Mouse (Mus musculus) spleen, adult 12 weeks (tissue): ENCODE results near the gene Snx9.

Experiments used
- DNase-seq: peaks from one replicate; pipeline ENCODE4 v3.0.0; 2022; ENCODE audit warnings: low spot score

The Snx9 gene

GRCm38 (mm10) chr17:5841128-5841942, at the start of gene Snx9:
TSS of gene Snx9 (plus strand) at chr17:5841329.
- DNase-seq, result peak; percentile 41

- DNase-seq, result no peak
Measured at GRCm38 (mm10) chr17:5792164-5792791, 48.9 kb upstream of the Snx9 start.

GRCm38 (mm10) chr17:5793593-5793992, 47.5 kb upstream of the Snx9 start:
- DNase-seq, result no peak

GRCm38 (mm10) chr17:5794276-5794675, 46.9 kb upstream of the Snx9 start:
- no peak for DNase-seq

- DNase-seq, result no peak
Measured at GRCm38 (mm10) chr17:5795369-5795768, 45.8 kb upstream of the Snx9 start.

GRCm38 (mm10) chr17:5795878-5796277, 45.3 kb upstream of the Snx9 start:
- peak; percentile 41 for DNase-seq

GRCm38 (mm10) chr17:5797124-5797760, 43.9 kb upstream of the Snx9 start:
- no peak for DNase-seq

- DNase-seq, result peak; percentile 52
Measured at GRCm38 (mm10) chr17:5798221-5798801, 42.8 kb upstream of the Snx9 start.

GRCm38 (mm10) chr17:5798900-5799299, 42.2 kb upstream of the Snx9 start:
- no peak for DNase-seq

- DNase-seq, result no peak
Measured at GRCm38 (mm10) chr17:5799396-5800021, 41.6 kb upstream of the Snx9 start.

GRCm38 (mm10) chr17:5800254-5800653, 40.9 kb upstream of the Snx9 start:
- DNase-seq, result no peak

GRCm38 (mm10) chr17:5800824-5801560, 40.1 kb upstream of the Snx9 start:
- no peak for DNase-seq

- DNase-seq, result no peak
Measured at GRCm38 (mm10) chr17:5801761-5802655, 39.1 kb upstream of the Snx9 start.

GRCm38 (mm10) chr17:5802656-5802955, 38.5 kb upstream of the Snx9 start:
- DNase-seq, result no peak

- DNase-seq, result no peak
Measured at GRCm38 (mm10) chr17:5803229-5804012, 37.7 kb upstream of the Snx9 start.

GRCm38 (mm10) chr17:5804370-5805150, 36.6 kb upstream of the Snx9 start:
- DNase-seq, result no peak

GRCm38 (mm10) chr17:5805151-5805834, 35.8 kb upstream of the Snx9 start:
- DNase-seq, result no peak

GRCm38 (mm10) chr17:5805935-5806334, 35.2 kb upstream of the Snx9 start:
- DNase-seq, result no peak
